Mouse (Mus musculus): ENCODE data around the gene Enox2.
A peak's percentile ranks its signal among the peaks of the same experiment; 100 is the strongest.
"Not testable (repeated sequence)": the region's sequence is repeated elsewhere in the genome, so short reads cannot be mapped to it uniquely, and the experiment has no call there.

Enox2 gene

DNA sequence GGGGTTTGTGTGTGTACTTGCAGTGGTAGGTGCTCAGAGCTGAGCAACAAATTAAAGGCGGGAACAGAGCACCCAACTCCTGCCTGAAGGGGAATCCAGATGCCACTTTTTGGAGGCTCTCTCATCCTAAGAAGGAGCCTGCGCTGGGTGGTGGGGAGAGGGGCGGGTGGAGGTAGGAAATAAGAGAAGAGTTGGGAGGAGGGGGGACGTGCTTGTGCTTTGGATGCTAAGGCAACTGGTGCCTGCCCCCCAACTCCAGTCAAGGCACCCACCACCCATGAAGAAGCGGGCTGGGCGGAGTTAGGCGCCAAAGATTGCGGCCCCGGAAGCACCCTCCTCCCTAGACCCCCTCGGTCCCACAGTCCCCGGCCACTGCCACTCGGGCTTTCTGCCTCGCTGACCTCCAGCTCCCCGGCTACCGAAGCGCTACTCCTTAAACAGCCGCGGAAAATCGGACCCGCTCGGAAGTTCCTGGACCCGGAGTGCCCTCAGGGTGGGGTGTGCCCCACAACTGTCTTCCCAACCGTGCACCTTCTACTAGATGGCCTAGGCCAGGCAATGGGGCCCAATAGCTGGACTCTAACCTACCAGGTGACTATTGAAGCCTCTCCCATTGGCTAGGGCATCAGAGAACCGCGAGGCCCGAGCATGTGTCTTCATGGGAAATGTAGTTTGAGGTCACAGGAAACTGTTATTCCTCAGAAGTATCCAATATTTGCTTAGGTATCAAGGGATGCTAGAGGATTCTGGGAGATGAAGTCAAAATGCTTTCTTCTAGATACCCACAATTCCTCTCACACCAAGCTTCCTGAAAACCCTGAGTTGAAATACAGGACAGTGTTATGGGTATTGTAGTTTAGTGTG, at the start of gene Enox2:
Gene Enox2 (minus strand): TSS at position 560 of the 864 bp plus-strand sequence.
- peak; percentile 79 to 93 for DNase-seq

DNA sequence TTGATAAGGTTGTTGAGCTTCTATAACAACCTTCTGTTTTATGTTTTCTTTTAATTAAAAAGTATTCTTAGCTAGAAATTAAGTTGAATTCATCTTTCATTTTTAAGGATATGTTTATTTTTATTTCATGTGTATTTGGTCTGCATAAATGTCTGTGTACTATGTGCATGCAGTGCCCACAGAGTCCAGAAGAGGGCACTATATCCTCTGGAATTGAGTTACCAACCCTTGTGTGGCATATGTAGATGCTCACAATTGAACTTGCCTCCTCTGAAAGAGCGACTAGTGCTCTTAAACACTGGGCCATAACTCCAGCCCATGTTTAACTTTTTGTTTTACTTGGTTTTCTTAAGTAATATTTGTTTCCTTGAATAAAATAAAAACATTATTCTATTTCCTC, 21.4 kb upstream of the Enox2 start:
- DNase-seq, result peak; percentile 2 to 31

GRCm38 (mm10) chrX:49306659-49307058, 18.6 kb upstream of the Enox2 start:
- DNase-seq, result peak in 1 of 2 experiments; percentile 17

DNA sequence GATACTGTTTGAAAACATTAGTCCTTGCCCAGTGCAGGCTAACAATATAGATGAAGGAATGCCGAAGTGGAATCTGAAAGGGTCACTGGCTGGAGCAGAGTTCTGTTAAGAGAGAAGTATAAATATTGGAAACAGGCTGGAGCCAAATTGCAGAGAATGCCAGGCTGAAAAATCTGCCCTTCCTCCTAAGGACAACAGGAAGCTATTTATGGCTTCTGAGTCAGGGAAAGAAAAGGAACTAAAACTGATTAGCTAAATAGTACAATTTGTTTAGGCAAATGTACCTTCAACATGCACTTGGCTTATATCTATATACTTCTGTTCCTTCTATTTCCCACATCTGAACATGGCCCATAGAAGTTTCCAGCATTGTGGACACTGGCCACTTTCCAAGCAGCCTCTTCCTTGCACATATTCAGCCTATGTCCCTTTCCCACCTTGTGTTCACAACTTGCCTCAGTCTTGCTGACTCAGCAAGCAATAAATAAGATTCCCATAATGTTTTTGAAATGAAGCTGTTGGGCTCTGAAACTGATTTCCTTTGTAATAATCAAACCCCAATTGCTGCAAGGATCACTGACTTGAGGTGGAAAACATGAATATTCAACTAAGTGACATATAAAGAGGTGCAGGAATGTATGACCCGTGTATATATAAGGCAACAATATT, 8.0 kb downstream of the Enox2 start:
- DNase-seq, result no peak

- DNase-seq, result no peak
Observed at GRCm38 (mm10) chrX:49273487-49274042, 14.5 kb downstream of the Enox2 start.

GRCm38 (mm10) chrX:49250816-49251215, 37.2 kb downstream of the Enox2 start:
- no peak for DNase-seq

DNA sequence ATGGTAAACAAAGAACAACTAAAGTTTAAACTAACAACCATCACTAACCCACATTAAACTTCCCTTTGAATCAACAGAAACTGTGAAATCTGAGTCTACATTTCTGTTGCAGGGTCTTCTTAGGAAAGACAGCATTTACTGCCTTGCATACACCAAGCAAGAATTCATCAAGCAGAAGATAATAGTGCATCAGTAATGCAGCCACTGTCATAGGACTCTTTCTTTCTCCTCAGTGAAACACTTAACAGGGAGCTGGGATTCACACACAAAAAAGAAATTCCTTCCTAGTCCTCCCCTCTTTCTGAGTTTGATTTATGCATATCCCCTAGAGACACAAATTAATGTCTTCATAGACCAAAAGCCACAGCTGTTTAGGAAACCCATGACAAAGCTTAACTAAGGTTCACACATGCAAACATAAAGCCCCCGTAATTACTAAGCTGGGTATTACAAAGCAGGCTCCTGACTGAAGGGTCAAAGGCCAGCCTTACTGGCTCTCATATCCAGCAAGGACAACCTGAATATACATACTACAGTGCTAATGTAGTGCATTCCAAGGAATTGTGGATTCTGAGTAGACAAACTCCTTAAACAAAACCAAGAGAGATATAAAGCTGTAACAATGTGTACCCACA, 62.1 kb downstream of the Enox2 start:
- DNase-seq, result no peak

DNA sequence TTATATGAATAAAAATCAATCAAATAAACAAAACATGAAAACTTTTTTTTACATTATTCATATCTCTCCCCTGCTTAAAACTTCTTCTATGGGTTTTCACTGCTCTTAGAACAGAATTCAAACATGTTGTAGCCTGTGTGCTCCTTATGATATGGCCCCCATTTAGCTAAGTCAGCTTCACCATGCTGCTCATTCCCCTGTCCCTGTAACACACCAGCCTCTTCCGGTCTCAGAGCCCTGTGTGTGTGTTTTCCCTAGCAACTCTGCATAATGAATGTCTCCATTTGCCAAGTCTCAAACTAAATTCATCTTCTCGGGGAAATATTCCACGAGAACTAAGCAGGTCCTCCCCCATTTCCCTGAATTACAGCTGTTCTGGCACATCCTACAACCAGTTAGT, 71.6 kb downstream of the Enox2 start:
- no peak for DNase-seq

DNA sequence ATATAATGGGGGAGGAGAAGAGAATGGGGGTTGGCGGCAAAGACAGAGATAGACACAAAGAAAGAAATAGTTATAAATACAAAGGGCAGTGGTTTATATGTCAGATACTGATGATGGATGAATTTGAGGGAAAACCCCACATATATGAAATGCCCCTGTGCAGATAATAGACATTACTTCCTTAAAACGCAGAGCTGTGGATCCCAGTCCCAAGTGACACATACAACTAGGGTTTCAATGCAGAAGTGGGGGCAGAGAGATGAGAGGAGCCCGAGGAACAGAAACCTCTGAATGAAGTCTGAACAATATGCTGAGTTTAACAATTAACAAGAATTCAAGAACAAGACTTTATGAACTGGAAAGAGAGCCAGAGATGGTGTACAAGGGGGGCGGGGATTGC, 91.7 kb downstream of the Enox2 start:
- no peak for DNase-seq

- DNase-seq, result peak in 1 of 2 experiments; percentile 0
Observed at GRCm38 (mm10) chrX:49181136-49181535, 106.9 kb downstream of the Enox2 start.

GRCm38 (mm10) chrX:49178670-49179069, 109.4 kb downstream of the Enox2 start:
- no peak for DNase-seq

- DNase-seq, result no peak
Observed at GRCm38 (mm10) chrX:49154280-49154679, 133.8 kb downstream of the Enox2 start.

DNA sequence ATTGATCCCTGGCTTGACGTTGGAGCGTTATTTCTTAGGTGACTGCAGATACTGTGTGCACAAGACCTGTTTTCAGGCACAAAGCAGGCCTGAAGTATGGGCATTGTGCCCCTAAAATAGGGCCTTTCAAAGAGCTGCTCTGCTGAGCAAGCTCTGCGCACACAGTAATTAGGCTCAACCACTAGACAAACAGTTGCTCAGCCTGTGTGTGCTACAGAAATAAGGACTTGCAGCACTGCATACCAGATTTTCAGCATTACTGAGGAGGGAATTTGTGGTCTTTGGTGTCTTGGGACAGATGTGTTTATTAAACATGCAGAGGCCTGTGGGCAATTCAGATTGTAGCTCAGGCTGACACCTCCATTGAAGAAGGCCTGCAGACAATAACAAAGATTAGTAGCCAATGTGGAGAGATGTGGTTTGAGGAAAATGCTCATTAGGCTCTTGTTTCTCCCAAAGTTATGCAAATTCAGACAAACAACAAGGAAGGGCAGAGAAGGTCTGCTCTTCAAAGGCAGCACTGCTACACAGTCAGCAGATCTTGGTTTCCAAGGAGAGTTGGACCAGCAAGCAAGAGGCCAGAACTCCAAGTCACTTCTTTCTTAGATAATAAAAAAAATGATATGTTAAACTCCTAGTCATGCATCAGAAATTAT, 163.2 kb downstream of the Enox2 start:
- no peak for DNase-seq

- DNase-seq, result no peak
Observed at GRCm38 (mm10) chrX:49116465-49116864, 171.6 kb downstream of the Enox2 start.

DNA sequence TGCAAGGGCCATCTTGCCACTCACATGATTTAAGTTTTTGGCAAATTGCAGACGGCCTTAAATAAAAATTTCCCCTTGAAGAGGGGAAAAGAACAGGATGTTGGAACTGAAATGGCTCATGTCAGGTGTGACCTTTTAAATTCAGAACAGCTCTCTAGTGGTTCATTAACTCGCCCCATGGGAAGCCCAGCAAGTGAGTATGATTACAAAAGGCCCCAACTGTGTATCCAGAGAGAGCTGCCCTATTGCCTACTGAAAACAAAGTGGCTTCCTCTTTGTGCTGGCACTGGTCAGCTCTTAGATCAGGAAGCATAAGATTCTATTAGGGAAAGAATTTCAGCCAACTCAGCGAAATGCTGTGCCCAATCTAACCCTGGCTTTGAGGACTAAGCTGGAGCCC, 175.6 kb downstream of the Enox2 start:
- peak; percentile 2 to 4 for DNase-seq

DNA sequence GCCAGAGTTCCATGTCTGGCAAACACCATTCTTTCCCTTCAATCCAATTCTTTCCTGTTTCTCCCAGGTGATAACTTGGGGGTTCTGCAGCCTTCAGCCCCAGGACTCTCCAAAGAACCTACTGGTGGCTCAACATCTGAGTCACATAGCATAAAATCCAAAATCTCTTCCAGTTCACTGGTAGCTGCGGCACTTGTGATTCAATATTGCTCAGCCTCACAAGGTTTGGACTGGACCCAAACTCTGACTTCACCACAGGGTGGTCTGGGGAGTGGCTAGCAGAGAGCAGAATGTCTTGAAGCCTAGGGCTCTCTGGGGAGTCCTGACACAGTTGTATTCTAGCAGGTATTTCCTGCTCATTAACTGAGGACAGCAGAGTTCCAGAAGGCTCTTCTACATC, 187.5 kb downstream of the Enox2 start:
- DNase-seq, result not testable (repeated sequence)

DNA sequence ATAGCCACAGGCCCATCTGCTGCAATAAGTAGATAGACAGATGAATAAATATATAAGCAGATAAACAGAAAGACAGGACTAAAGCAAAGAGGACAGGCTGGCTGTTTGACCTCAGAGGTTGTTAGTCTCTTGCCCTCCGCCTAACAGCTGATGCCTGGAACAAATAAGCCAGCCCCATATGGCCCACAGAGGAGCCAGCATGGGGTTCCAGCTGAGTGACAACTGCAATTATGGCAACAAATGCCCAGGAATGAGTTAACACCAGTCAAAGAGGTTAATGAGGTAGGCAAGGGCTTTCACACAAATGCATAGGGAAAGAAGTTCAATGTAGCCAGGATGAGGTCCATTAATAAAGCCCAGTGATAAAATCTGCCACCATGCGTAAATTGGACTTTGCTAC, 191.8 kb downstream of the Enox2 start:
- no peak for DNase-seq

- DNase-seq, result no peak
Observed at GRCm38 (mm10) chrX:49075055-49075454, 213.0 kb downstream of the Enox2 start.

DNA sequence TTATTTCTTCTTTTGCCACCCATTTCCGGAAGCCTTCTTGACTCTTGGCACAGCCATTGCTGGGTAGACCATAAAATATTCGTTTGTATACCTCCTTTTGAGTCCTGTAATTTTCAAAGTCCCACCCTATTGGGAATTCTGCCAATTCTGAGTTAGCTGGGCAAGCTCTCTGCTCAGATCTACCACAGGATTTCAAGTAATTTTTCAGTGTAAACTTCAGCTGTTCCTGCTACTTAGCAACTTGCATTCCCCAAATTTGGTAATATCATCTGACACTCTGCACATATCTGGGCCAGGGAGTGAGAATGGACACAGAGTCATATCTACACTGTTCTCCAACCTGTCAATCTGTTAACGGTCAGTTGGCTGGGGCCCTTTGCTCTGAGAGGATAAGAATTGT, 214.5 kb downstream of the Enox2 start:
- DNase-seq, result no peak

DNA sequence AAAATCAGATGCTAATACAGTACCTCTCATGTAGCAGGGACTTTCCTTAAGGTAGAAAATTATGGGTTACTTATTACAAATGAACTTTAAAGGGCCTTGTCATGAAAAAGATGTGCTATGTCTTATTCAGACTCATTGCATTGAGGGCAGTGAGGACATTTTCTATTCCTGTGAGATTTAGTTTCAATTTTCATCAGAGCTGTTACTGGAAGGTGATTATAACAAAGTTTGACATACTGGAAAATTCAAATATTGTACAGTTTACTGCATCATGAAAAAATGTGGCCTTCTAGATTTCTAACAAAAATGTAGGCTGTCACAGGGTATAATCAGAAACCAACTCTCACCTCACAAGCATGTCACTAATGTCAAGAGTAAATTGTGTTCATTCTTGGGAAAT, 242.9 kb downstream of the Enox2 start:
- DNase-seq, result no peak

- no peak for DNase-seq
Observed at GRCm38 (mm10) chrX:49009746-49010145, 278.3 kb downstream of the Enox2 start.

DNA sequence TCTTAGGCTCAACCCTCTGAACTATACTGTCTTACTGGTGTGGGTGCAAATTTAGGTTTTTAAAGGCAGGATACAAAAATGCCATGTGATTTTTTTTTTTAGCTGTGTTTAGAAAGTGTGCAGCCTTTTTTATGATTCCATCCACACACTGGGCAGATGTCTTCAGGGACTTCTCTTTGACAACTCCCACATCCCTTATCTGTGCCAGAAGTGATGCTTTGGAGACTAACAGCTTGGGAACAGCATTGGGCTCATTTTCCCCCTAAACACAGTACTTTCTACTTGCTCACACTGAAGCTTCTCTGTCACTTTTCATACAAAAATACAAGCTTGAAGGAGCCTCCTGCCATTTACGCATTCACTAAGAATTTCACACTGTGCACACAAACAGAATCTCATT, 282.4 kb downstream of the Enox2 start:
- DNase-seq, result no peak

GRCm38 (mm10) chrX:49002892-49003291, 285.2 kb downstream of the Enox2 start:
- no peak for DNase-seq
